Mouse (Mus musculus) left cerebral cortex, adult 8-10 months (tissue): ENCODE measurements at regions not wholly inside any gene's neighbourhood (a gene's known extent, or its start where the extent isn't known, plus 50 kb on each side); places are given as distances from the start of the nearest gene placed in this dataset.

ENCODE experiments used
- DNase-seq, 2 experiments: peaks; one replicate each; pipeline ENCODE4 v3.0.0; 2022; ENCODE audit warnings: low spot score in 2 of 2

GRCm38 (mm10) chr14:98747159-98747775 lies 246.9 kb downstream of the Rpl36a-ps1 start:
- DNase-seq: no peak

GRCm38 (mm10) chr14:98730375-98730774 lies 263.7 kb downstream of the Rpl36a-ps1 start:
- DNase-seq: no peak

GRCm38 (mm10) chr14:98728863-98729262 lies 265.3 kb downstream of the Rpl36a-ps1 start:
- DNase-seq: no peak

- DNase-seq: no peak
Measured at GRCm38 (mm10) chr14:98722481-98722880, 271.6 kb downstream of the Rpl36a-ps1 start.

GRCm38 (mm10) chr14:98721033-98721432 lies 273.1 kb downstream of the Rpl36a-ps1 start:
- no peak for DNase-seq

- no peak for DNase-seq
Measured at GRCm38 (mm10) chr14:98708045-98708444, 286.1 kb downstream of the Rpl36a-ps1 start.

- no peak for DNase-seq
Measured at GRCm38 (mm10) chr14:98707574-98707973, 286.5 kb downstream of the Rpl36a-ps1 start.

- peak in 1 of 2 experiments; percentile 14 for DNase-seq
Measured at GRCm38 (mm10) chr14:98703289-98703688, 290.8 kb downstream of the Rpl36a-ps1 start.

- no peak for DNase-seq
Measured at GRCm38 (mm10) chr14:98656533-98656932, 337.6 kb downstream of the Rpl36a-ps1 start.

GRCm38 (mm10) chr14:98654191-98654809 lies 339.8 kb downstream of the Rpl36a-ps1 start:
- DNase-seq: no peak

GRCm38 (mm10) chr14:98651221-98651620 lies 342.9 kb downstream of the Rpl36a-ps1 start:
- DNase-seq: no peak

GRCm38 (mm10) chr14:98650520-98650919 lies 343.6 kb downstream of the Rpl36a-ps1 start:
- no peak for DNase-seq

GRCm38 (mm10) chr14:98647614-98648013 lies 346.5 kb downstream of the Rpl36a-ps1 start:
- no peak for DNase-seq

- DNase-seq: no peak
Measured at GRCm38 (mm10) chr14:98643756-98644155, 350.4 kb downstream of the Rpl36a-ps1 start.

- no peak for DNase-seq
Measured at GRCm38 (mm10) chr14:98642661-98643331, 351.3 kb downstream of the Rpl36a-ps1 start.

- no peak for DNase-seq
Measured at GRCm38 (mm10) chr14:98629026-98629425, 365.1 kb downstream of the Rpl36a-ps1 start.

GRCm38 (mm10) chr14:98626476-98626875 lies 367.6 kb downstream of the Rpl36a-ps1 start:
- DNase-seq: no peak

GRCm38 (mm10) chr14:98625867-98626266 lies 368.3 kb downstream of the Rpl36a-ps1 start:
- DNase-seq: no peak

GRCm38 (mm10) chr14:98605772-98606171 lies 388.3 kb downstream of the Rpl36a-ps1 start:
- no peak for DNase-seq

- DNase-seq: no peak
Measured at GRCm38 (mm10) chr14:98596252-98596651, 397.9 kb downstream of the Rpl36a-ps1 start.

- DNase-seq: no peak
Measured at GRCm38 (mm10) chr14:98589846-98590245, 404.3 kb downstream of the Rpl36a-ps1 start.

GRCm38 (mm10) chr14:98571644-98572043 lies 402.1 kb upstream of the Dach1 start:
- DNase-seq: no peak

GRCm38 (mm10) chr14:98562002-98562401 lies 392.4 kb upstream of the Dach1 start:
- DNase-seq: no peak
